Mouse (Mus musculus): ENCODE measurements at regions not wholly inside any gene's neighbourhood (a gene's known extent, or its start where the extent isn't known, plus 50 kb on each side); places are given as distances from the start of the nearest gene placed in this dataset.

DNA sequence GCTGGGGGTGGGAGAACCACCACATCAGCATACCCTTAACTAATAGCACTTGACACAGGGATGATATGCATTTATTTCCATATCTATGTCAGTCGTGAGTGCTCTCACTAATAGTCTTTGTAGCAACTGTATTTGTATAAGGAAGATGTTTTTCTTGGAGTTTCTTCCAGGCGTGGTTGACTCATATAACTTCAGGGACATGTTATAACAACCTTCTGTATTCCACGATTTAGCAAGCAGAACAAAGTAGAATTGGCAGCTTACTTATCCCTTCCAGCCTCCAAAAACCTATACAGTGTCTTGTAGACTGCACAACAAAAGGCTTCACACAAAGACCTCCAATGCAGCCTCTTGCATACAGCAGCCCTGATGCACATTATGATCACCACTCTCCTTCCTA, 73.8 kb upstream of the Frmd4b start:
- 69% methylated on average over 3 of the region's 3 CpGs for WGBS
- H3K4me1 ChIP-seq (replicated peaks): no peaks in the 10 kb centered on the region
- H3K27ac ChIP-seq: no peak overlapping the region
- H3K4me3 ChIP-seq: no peak overlapping the region
- H3K9ac ChIP-seq: no peak overlapping the region
- no peak for ATAC-seq (replicated peaks; ENCODE audit: insufficient number of reproducible peaks, insufficient read depth, low FRiP score, low read depth)
- no peaks in the 10 kb centered on the region for H3K36me3 ChIP-seq
- no peaks in the 10 kb centered on the region for H3K27me3 ChIP-seq
- H3K4me2 ChIP-seq: no peak overlapping the region
- no peaks in the 10 kb centered on the region for H3K9me3 ChIP-seq (replicated peaks)

DNA sequence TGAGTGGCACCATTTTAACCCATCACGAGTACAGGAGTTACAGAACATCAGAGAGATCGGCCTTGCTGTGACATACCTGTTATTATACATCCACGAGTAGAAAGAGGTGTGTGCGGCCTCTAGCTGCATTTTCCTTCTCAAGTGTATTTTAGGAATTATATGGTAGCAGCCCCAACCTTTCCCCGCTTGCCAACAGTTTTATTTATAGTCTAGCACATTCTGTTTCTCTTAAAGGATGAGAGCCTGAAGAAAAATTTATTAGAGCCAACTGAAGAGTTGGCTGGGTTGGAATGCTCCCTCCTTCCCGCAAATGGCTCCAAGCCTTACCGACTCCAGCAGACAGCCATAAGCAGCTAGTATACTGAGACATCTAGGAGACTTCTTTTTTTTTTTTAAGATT, 67.0 kb upstream of the Frmd4b start:
- Histone ChIP-seq H3K36me3 (no peaks in the 10 kb centered on the region), H3K27ac (no peak overlapping the region), H3K9me3 (replicated peaks) (no peaks in the 10 kb centered on the region), H3K27me3 (no peaks in the 10 kb centered on the region), H3K9ac (no peak overlapping the region), H3K4me2 (no peak overlapping the region), H3K4me1 (replicated peaks) (no peaks in the 10 kb centered on the region), H3K4me3 (no peak overlapping the region)
- no peak for ATAC-seq (replicated peaks; ENCODE audit: insufficient number of reproducible peaks, insufficient read depth, low FRiP score, low read depth)
- WGBS: 67% methylated on average over 7 of the region's 7 CpGs

DNA sequence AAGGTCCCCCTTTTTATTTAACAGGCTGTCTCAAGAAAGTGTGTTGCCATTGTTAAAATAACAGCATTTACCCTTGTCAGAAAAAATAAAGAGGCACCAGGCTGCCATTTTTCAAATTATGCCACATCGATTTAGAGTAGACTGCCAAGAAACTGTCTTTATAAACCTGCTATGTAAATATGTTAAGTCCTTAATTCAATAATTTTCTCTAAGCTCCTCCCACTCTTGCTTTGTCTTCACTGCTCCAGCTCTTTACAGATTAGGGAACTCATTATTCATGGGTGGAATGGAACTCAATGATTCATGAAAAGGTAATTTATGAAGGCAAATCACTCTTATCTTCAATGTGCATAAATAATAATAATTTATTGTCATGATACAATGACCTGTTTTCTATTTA, 64.9 kb upstream of the Frmd4b start:
- H3K4me3 ChIP-seq: no peak overlapping the region
- H3K27ac ChIP-seq: no peak overlapping the region
- no peak for ATAC-seq (replicated peaks; ENCODE audit: insufficient number of reproducible peaks, insufficient read depth, low FRiP score, low read depth)
- H3K9me3 ChIP-seq (replicated peaks): no peaks in the 10 kb centered on the region
- H3K4me2 ChIP-seq: no peak overlapping the region
- WGBS: 83% methylated on average over 1 of the region's 1 CpGs
- no peaks in the 10 kb centered on the region for H3K36me3 ChIP-seq
- no peaks in the 10 kb centered on the region for H3K27me3 ChIP-seq
- H3K9ac ChIP-seq: no peak overlapping the region
- H3K4me1 ChIP-seq (replicated peaks): no peaks in the 10 kb centered on the region

DNA sequence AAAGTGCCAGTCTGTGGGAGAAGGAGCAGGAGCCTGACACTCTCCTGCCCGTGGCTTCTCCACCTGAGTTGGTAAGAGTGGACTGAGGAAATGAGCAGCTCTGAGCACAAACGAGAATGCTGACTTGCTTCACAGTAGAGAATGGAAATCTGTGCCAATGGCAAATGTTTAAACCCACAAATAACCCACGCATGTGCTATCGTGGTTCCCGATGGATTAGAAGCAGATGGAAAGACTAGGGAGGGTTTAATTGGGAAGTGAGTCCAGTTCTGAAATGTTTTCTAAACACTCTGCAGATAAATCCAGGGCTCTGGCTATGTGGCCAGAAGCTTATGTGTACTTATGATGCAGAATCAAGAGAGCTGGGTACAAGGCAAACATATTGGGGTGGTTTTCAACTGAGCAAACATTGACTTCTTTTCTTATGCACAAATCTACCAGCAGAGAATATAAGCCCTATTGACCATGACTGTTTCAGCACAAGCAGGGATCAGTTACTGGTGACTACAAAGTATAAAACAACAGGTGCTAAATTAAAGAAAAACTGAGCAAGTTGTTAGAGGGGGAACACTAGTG, 57.9 kb upstream of the Frmd4b start:
- ATAC-seq (replicated peaks; ENCODE audit: insufficient number of reproducible peaks, insufficient read depth, low FRiP score, low read depth): no peak
- 78% methylated on average over 5 of the region's 5 CpGs for WGBS
- no peak overlapping the region for H3K9ac ChIP-seq
- H3K4me3 ChIP-seq: no peak overlapping the region
- H3K27ac ChIP-seq: no peak overlapping the region
- no peaks in the 10 kb centered on the region for H3K4me1 ChIP-seq (replicated peaks)
- H3K9me3 ChIP-seq (replicated peaks): no peaks in the 10 kb centered on the region
- no peak overlapping the region for H3K4me2 ChIP-seq
- H3K27me3 ChIP-seq: no peaks in the 10 kb centered on the region
- no peaks in the 10 kb centered on the region for H3K36me3 ChIP-seq

DNA sequence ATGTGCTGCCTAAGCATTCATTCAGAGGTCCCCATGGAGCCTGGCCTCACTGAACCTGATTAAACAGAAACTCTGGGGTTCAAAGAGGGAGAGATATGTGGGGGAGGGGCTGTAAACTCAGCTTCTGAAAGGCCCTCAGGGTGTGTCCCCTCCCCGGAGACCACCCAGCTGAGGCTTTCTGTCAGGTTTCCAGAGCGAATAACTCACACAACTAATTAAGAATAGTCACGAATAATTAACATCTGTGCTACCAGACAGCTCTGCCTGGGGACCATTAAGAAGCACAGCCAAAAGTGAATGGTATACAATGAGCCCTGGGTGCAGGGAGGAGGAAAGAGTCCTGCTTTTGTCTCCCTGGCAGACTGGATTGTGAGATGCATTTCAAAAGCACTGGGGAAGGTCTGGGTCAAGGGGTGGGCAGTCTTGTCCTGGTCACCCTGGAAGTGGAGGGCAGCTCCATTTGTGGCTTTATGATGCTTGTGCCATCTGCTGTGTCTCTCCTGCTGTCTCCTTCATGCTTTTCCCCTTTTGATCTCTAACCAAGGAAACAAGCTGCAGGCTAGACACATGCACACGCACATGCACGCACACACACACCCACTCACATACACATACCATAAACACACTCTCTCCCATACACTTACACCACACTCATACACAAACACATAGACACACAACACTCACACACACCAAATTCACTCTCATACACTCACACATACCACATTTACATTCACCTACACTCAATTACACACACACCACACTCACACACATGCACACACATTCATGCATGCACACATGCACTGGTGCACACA, 49.7 kb upstream of the Frmd4b start:
- WGBS: 50% methylated on average over 5 of the region's 5 CpGs
- Histone ChIP-seq H3K4me1 (replicated peaks) (no peaks in the 10 kb centered on the region), H3K27me3 (no peaks in the 10 kb centered on the region), H3K4me3 (no peak overlapping the region), H3K9me3 (replicated peaks) (no peaks in the 10 kb centered on the region), H3K36me3 (no peaks in the 10 kb centered on the region), H3K27ac (no peak overlapping the region), H3K4me2 (no peak overlapping the region), H3K9ac (no peak overlapping the region)
- no peak for ATAC-seq (replicated peaks; ENCODE audit: insufficient number of reproducible peaks, insufficient read depth, low FRiP score, low read depth)
